Mouse (Mus musculus) right cerebral cortex, adult 18-20 months (tissue): ENCODE measurements around the gene Scn8a.

Experiments used
- DNase-seq: peaks from one replicate; pipeline ENCODE4 v3.0.0; 2022; ENCODE audit warnings: mixed read lengths

The Scn8a gene

DNA sequence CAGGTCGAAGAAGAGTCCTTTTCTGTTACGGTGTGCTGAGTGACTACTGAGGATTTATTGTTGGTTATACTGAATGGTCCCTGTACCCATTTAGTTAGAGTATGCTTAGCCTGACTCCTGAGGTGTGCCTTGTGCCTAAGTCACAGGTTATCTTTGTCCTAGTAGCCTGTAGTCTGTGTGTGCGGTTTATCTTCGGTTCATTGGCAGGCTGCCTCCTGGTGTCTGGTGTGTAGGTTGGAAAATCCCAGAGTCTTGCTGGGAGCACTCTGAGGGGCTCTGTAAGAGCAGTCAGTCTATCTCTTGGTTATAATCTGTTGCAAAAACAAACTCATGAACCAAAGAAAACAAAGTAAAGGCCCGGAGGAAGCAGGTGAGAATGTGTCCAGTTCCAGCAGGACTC is 11.7 kb downstream of the Scn8a start:
- DNase-seq, result peak; percentile 37

DNA sequence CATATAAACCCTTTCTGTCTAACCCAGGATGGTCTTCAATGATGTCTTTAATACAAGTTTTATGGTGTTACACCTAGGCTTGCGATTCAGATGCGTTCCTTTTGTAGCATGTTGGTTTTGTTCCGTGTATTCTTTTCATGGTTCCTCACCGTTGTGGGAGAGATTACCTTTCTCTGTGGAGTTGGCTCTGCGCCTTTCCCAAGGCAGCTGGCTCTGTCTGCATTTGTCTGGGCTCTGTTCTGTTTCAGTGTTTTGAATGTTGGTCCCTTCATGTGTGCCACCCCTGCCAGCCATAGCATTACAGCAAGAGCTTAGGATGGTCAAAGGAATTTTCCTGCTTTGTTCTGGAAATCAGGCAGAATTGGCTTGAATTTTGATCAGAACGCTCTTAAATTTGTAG is 14.8 kb downstream of the Scn8a start:
- no peak for DNase-seq

DNA sequence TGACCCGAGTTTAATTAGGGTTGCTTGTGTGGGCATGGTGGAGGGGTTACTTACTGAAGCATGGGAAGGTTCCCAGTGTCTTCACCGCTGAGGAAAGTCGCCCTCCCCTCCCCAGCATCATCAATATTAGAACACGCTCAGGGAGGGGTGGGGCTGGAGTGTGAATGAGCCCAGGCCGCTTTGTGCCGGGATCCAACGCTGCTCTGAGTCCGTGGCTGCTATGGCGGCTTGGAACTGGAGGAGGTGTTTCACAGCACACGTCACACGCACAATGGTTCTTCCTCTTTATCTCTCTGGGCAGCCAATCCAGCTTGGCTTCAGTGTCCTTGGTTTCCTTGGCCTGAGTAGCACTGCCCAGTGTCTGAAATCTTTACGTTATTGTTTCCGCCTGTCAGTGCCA is 22.3 kb downstream of the Scn8a start:
- DNase-seq, result no peak

GRCm38 (mm10) chr15:100896502-100896901 is 26.8 kb downstream of the Scn8a start:
- DNase-seq, result no peak

GRCm38 (mm10) chr15:100903811-100904210 is 34.2 kb downstream of the Scn8a start:
- DNase-seq, result no peak

GRCm38 (mm10) chr15:100905006-100905405 is 35.3 kb downstream of the Scn8a start:
- no peak for DNase-seq

- DNase-seq, result no peak
Observed at GRCm38 (mm10) chr15:100905751-100906150, 36.1 kb downstream of the Scn8a start.

GRCm38 (mm10) chr15:100908817-100909216 is 39.2 kb downstream of the Scn8a start:
- DNase-seq, result no peak

DNA sequence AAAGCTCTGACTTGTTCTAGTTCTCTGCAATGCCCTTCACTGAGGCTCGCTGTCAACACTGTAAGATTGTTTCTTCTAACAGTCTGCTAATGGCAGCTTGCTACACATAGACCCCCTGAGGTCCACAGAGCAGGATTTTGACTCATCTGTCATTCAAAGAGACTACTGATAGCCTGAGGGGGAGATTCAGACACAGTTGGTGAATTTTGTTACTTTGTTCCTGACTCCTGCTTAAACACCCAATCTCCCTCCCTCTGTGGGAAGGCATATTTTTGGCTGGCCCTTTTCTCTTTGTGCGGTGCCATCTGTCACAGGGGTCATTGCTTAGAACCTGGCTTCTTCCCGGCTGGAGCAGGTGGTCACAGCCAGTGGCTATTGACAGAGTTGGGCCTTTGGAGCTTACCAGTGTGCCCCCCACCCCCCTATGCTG is 40.1 kb downstream of the Scn8a start:
- no peak for DNase-seq

DNA sequence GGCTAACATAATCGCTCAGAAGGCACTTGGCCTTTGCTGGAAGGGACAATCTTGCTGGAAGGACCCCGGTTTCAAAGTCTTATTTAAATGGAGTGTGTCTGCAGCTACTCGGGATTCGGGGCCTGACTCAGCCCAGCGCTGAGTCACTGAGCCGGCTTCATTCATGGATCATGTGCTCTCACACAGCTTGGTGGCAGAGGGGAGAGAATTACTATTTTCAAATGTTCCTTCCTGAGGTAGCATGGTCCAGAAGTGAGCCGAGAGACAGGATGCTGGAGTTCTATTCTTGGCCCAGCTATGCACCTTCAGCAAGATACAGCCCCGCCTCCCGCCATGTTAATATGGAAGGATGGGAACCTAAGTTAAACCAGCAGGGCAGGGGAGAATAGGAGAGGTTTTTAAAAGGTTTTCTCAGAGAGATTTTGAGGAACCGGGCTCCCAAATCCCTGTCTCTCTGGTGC is 40.8 kb downstream of the Scn8a start:
- DNase-seq, result peak; percentile 86

GRCm38 (mm10) chr15:100912676-100913266 is 43.1 kb downstream of the Scn8a start:
- DNase-seq, result no peak

DNA sequence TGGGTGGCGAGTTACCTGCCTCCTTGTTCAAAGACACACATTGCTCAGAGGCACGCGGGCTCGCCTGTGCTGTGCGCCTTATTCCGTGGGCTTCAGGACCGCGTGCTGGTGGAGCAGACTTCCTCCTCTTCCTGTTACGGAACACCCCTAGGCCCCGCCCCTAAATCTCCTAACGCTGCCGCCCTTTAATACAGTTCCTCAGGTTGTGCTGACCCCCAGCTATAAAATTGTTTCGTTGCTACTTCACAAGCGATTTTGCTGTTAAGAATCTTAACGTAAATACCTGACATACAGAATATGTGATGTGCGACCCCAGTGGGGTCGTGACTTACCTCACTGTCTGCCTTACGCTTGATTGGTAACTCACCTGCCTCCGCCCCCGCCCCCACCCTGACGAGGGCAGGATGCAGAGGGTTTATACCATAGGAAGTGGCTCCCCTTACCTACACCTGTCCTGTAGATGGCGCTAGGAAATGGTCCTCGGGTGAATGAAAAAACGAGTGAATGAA is 45.1 kb downstream of the Scn8a start:
- no peak for DNase-seq

DNA sequence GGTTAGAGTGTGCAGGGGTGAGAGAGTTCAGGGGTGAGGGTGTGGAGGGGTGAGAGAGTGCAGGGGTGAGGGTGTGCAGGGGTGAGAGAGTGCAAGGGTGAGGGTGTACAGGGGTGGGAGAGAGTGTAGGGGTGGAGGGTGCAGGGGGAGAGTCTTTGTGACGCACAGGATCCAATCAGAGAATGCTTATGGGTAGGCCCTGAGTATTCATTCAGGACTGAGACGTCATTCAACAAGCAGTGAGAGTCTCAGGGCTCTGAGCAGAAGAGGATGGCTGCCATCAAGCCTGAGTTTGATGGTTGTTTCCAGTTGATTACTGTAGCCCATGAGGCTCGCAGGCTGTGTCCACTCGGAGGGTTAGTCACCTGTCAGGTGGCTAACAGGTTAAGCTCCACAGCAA is 48.4 kb downstream of the Scn8a start:
- no peak for DNase-seq

GRCm38 (mm10) chr15:100922210-100922609 is 52.6 kb downstream of the Scn8a start:
- no peak for DNase-seq

GRCm38 (mm10) chr15:100923476-100923875 is 53.8 kb downstream of the Scn8a start:
- peak; percentile 93 for DNase-seq

- DNase-seq, result no peak
Observed at GRCm38 (mm10) chr15:100924941-100925340, 55.3 kb downstream of the Scn8a start.

DNA sequence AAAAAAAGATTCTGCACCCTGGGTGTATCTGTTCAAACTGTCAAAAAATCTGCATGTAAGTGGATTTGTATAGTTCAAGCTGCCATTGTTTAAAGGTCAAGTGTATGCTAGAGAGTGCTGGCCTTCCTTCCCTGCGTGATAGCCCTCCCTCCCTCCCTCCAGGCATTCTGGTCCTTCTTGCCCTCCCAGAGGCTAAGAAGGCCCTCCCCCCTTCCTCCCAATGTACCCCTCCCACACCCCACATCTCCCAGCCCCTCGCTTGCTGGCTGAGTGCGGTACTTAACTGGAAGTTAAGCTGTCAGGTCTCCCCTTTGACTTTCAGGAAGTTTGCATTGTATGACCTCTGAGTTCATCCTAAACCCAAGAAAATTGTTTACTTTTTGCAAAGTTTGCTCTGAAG is 60.8 kb downstream of the Scn8a start:
- DNase-seq, result no peak

DNA sequence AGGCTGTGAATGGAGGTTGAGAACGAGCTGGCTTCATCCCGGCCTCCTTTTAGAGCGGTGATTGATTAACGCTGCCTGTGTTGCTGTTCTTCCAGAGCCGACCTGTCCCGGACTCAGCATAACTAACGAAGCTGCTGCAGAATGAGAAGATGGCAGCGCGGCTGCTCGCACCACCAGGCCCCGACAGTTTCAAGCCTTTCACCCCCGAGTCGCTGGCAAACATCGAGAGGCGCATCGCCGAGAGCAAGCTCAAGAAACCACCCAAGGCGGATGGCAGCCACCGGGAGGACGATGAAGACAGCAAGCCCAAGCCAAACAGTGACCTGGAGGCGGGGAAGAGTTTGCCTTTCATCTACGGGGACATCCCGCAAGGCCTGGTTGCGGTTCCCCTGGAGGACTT is 66.5 kb downstream of the Scn8a start:
- DNase-seq, result no peak

- no peak for DNase-seq
Observed at GRCm38 (mm10) chr15:100948383-100948782, 78.7 kb downstream of the Scn8a start.

GRCm38 (mm10) chr15:100949169-100949568 is 79.5 kb downstream of the Scn8a start:
- no peak for DNase-seq

DNA sequence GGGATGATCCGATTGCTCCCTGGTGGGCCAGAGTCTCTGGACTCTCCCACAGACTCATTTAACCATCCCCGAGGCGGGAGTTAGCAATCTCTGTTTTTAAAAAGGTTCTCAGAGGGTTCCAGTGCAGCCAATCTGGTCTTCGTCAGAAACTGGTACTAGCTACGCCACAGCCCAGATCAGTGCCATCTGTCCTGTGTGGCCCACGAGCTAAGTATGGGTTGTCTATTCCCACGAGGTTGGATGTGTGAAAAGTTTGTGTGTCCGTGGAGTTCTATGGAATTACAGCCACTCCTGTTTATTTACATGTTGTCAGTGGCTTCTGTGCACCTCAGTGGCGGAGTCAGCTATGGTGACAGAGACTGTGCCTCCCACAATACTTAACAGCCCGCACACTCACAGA is 81.8 kb downstream of the Scn8a start:
- peak; percentile 32 for DNase-seq

GRCm38 (mm10) chr15:100952292-100952691 is 82.6 kb downstream of the Scn8a start:
- no peak for DNase-seq

- DNase-seq, result no peak
Observed at GRCm38 (mm10) chr15:100952854-100953253, 83.2 kb downstream of the Scn8a start.

GRCm38 (mm10) chr15:100953955-100954354 is 84.3 kb downstream of the Scn8a start:
- DNase-seq, result no peak

- no peak for DNase-seq
Observed at GRCm38 (mm10) chr15:100954751-100955150, 85.1 kb downstream of the Scn8a start.
